Mouse (Mus musculus): ENCODE measurements around the gene Ccdc71.

- TF ChIP-seq CTCF (IDR thresholded peaks at IDR 0.05; ENCODE audit: insufficient read depth, low read length) (no peak), POLR2A (IDR thresholded peaks at IDR 0.05; ENCODE audit: borderline replicate concordance, extremely low read depth, low read depth, low read length) (no peak)
Measured at GRCm38 (mm10) chr9:108485301-108485875, 25.1 kb downstream of the Ccdc71 start.
